Mouse (Mus musculus): ENCODE results near the gene Bicd2.
"Not testable (repeated sequence)": the region's sequence is repeated elsewhere in the genome, so short reads cannot be mapped to it uniquely, and the experiment has no call there.

Gene Bicd2

DNA sequence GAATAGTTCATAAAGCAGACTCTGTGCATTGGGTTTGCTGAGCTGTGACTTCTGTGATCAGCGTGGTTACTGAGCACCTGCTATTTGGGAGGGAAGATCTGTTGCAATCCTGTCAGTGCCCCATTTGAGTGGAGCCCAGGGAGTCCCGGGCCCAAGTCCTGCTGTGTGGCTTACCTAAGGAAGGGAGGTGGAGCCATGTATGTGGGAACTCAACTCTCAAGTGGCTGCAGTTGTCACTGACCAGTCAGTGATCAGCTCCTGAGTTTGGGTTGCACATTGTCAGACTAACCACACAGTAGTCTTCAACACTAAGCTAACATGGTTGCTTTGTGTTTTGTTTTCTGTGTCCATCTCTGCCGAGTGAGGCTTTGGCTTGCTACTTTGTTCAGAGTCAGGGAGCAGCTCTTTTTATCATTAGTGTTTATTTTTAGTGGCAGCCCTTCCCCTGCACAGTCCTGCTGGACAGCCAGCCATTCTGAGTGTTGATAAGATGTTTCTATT, 19.6 kb downstream of the Bicd2 start:
- DNase-seq (ENCODE audit: low read depth, low spot score) = no peak

- peak; percentile 29 for DNase-seq (ENCODE audit: low read depth, low spot score)
These were observed 21.0 kb downstream of the Bicd2 start for GRCm38 (mm10) chr13:49362364-49362763.

GRCm38 (mm10) chr13:49362804-49363203, 21.4 kb downstream of the Bicd2 start:
- DNase-seq (ENCODE audit: low read depth, low spot score) = peak; percentile 46

GRCm38 (mm10) chr13:49364716-49365115, 23.3 kb downstream of the Bicd2 start:
- peak; percentile 70 for DNase-seq (ENCODE audit: low read depth, low spot score)

DNA sequence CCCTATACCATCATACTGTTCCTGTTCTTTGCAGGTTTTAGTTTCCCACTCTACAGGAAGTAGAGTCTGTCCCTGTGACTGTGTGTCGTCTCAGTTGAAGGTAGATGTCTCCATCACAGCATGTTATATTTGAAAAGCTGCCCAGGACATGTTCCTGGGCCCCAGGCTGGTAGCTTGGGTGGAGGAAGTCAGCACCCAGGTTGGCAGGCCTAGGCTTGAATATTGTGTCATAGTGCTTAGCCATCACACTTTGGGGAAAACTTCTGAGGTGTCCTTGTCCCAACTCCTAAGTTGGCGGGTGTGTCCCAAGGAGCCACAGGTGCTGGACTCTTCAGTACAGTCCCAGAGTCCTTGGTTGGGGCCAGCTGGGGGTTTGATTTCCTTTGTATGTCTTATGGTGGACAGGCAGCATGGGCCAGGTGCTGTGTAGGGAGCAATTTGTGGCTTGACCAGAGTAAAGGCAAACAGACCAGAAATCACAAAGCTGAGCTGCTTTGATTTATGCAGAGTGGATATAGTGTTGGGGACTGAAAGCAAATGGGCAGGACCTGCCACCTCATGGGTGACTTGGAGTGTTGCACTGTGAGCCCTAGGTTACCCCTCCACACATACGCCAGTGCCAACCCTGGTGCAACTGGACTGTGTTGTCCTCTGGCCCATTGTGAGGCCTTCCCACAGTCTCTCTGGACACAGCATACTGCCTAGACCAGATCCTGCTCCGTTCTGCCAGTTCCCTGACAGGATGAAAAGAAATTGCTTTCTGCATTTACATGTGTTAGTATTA, 26.5 kb downstream of the Bicd2 start:
- DNase-seq (ENCODE audit: low read depth, low spot score) = no peak

DNA sequence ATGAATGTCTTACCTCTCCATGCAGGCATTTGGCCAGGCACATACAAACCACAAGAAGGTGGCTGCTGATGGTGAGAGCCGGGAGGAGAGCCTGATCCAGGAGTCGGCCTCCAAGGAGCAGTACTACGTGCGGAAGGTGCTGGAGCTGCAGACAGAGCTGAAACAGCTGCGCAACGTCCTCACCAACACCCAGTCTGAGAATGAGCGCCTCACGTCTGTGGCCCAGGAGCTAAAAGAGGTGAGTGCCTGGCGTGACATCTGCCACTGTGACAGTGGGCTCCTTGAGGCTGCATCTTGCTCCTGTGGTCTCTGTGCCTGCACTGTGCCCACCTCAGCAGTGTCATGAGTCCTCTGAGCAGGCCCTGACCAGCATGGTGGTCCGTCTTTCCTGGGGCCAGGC, 28.0 kb downstream of the Bicd2 start:
- DNase-seq (ENCODE audit: low read depth, low spot score) = no peak

DNA sequence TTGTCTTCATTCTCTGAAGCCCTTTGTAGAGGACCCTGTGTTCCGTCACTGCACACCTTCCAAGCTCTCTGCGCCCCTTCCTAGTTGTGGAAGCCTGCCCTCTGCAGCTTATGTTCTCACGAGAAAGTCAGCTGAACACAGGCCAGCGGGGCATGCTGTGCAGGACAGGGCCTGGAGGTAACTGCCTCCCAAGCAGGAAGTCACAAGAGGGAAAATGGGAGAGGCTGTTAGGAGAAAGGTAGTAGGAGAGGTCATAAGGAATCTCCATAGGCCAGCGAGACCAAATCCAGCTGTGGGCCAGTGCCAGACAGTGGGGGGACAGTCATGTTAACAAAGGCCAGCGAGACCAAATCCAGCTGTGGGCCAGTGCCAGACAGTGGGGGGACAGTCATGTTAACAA, 28.8 kb downstream of the Bicd2 start:
- DNase-seq (ENCODE audit: low read depth, low spot score) = not testable (repeated sequence)

DNA sequence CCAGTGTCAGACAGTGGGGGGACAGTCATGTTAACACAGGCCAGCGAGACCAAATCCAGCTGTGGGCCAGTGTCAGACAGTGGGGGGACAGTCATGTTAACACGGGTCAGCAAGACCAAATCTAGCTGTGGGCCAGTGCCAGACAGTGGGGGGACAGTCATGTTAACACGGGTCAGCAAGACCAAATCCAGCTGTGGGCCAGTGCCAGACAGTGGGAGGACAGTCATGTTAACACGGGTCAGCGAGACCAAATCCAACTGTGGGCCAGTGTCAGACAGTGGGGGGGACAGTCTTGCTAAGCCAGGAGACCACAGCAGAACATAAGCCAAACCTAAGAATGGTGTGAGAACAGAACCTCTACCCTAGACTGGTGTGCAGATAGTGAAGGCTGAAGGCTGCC, 29.5 kb downstream of the Bicd2 start:
- not testable (repeated sequence) for DNase-seq (ENCODE audit: low read depth, low spot score)

GRCm38 (mm10) chr13:49371428-49371899, 30.1 kb downstream of the Bicd2 start:
- DNase-seq (ENCODE audit: low read depth, low spot score) = no peak

DNA sequence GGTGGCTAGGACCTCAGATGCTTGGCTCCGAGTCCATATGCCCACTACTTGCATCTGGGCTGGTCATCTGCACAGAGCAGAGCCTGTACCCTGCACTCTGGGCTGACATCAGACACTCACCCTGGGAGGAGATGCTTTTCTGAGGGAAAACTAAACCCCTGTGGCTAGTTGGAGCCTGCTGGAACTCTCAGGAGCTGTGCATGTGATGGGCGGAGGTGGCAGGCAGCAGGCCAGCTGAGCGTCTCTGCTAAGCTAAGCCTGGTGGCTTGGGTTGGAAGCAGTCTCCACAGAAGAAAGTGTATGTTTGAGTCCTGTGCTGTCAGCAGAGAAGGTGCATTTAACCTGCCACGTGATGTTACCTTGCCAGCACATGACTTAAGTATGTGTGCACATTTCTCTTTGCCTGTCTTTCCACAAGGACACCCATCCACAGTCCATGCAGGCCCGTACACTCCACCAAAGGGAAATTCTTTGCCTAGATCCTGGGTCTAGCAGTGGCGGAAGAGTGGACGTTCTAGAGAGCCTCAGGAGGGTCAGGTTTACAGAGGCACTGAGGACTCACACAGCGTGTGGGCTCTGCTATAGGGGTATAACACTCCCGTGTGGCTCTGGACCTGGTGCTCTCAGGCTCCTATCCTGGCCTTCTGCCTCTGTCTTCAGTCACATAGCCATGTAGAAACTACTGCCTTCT, 31.1 kb downstream of the Bicd2 start:
- no peak for DNase-seq (ENCODE audit: low read depth, low spot score)

GRCm38 (mm10) chr13:49374304-49374703, 32.9 kb downstream of the Bicd2 start:
- DNase-seq (ENCODE audit: low read depth, low spot score) = no peak

GRCm38 (mm10) chr13:49374730-49375129, 33.3 kb downstream of the Bicd2 start:
- DNase-seq (ENCODE audit: low read depth, low spot score) = no peak

DNA sequence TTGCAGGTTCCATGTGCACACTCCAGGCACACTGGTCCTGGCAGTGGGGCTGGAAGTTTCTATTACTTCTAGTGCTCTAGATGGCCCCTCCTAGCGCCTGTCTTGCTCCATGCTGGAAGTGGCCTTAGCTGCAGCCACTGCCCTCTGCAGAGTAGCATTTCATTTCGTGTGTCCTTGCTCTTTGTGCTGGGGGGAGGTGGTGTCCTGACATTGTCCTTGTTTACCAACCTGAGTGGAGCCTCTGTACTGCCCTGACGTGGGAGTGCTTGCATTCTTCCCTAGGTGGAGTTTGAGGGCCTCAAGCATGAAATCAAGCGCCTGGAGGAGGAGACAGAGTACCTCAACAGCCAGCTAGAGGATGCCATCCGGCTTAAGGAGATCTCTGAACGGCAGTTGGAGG, 36.2 kb downstream of the Bicd2 start:
- no peak for DNase-seq (ENCODE audit: low read depth, low spot score)

DNA sequence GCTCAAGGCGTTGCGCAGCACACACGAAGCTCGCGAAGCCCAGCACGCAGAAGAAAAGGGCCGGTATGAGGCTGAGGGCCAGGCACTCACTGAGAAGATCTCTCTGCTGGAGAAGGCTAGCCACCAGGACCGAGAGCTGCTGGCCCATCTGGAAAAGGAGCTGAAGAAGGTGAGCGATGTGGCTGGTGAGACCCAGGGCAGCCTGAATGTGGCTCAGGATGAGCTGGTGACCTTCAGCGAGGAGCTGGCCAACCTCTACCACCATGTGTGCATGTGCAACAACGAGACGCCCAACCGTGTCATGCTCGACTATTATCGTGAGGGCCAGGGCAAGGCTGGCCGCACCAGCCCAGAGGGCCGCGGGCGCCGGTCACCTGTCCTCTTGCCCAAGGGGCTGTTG, 37.9 kb downstream of the Bicd2 start:
- DNase-seq (ENCODE audit: low read depth, low spot score) = no peak

DNA sequence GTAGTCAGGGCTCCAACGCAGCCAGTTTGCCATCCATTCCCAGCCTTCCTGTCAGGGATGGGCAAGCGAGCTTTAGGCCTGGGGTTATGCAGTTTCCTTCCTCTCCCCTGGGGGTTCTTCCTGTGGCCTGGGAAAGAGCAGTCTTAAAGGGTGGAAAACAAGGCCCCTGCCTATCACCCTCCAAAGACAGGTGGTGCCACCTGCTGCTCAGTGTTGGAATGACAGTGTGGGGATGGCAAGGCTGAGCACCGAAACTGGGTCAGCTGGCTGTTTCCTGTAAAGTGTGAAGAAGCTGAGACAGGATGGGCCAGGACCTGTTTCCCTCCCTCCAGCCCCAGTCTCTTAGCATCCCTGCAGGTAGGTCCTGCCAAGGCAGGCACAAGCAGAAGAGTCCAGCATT, 39.8 kb downstream of the Bicd2 start:
- DNase-seq (ENCODE audit: low read depth, low spot score) = peak; percentile 87

- DNase-seq (ENCODE audit: low read depth, low spot score) = no peak
These were observed 41.6 kb downstream of the Bicd2 start for GRCm38 (mm10) chr13:49382997-49383396.

DNA sequence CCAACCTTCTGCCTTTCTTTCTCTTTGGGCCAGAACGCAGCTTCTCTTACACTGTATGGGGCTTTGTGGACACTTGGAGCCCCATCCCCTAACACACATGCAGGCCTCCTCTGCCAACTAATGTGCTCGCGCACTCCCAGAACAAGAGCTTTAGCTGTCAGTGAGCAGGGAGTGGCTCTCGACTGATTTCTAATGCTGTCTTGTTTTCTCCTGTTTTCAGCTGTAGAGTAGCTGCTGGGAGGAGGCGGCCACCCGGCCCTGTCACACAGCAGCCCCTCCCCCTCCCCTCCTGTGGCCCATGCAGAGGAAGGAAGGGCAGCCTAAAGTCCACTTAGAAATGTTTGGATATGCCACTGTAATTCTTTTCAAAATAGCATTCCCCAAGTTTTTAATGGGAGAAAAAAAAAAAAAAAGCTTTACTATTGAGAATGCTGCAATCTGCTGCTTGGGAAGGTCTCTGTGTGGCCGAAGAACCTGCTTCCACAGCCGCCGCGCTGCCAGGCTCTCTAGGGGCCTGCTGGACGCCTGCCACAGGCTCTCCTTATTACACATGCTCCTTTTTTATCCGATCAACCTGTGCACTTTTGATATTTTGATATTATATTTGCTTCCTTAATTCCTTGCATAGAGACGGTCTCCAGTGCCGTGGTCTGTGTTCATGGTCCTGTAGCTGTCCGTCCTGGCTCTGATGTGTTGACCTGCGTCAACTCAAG, 43.5 kb downstream of the Bicd2 start:
- no peak for DNase-seq (ENCODE audit: low read depth, low spot score)

GRCm38 (mm10) chr13:49391374-49391773, 50.0 kb downstream of the Bicd2 start:
- DNase-seq (ENCODE audit: low read depth, low spot score) = peak; percentile 64

DNA sequence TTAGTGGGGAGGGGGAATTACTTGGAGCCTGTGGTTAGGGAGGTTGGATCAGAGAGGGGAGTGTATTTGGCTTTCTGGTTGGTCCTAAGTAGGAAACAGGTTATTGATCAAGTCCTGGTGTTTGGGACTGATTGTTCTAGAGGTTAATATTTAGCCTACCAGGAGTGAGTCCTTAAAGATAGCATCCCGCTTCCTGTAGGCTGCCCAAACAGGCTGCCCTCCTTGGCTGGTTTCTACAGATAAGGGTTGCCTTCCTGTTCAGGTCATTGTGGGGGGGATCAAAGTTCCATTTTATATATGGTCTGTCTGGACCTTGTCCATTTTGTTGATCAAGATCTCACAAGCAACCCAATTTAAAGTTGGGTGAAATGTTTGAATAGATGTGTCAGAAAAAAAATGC, 52.2 kb downstream of the Bicd2 start:
- no peak for DNase-seq (ENCODE audit: low read depth, low spot score)

- peak; percentile 83 for DNase-seq (ENCODE audit: low read depth, low spot score)
These were observed 53.6 kb downstream of the Bicd2 start for GRCm38 (mm10) chr13:49394886-49395447.

GRCm38 (mm10) chr13:49396798-49397197, 55.4 kb downstream of the Bicd2 start:
- DNase-seq (ENCODE audit: low read depth, low spot score) = peak; percentile 86

GRCm38 (mm10) chr13:49398191-49398590, 56.8 kb downstream of the Bicd2 start:
- no peak for DNase-seq (ENCODE audit: low read depth, low spot score)

All from 3T3-L1 (cell line).